Mouse (Mus musculus) spleen, postnatal 10 days (tissue): Measurements from ENCODE around the gene Fam160a2.
"Not testable (repeated sequence)": the region's sequence is repeated elsewhere in the genome, so short reads cannot be mapped to it uniquely, and the experiment has no call there.

Source experiments
- DNase-seq, 2 experiments: peaks; one replicate each; pipeline ENCODE4 v3.0.0; 2021 to 2022; ENCODE audit warnings: low spot score in 2 of 2

Fam160a2 gene

GRCm38 (mm10) chr7:105394606-105395005 lies 5.2 kb downstream of the Fam160a2 start:
- no peak for DNase-seq

- DNase-seq: no peak
These were observed 9.6 kb downstream of the Fam160a2 start for GRCm38 (mm10) chr7:105390236-105390635.

GRCm38 (mm10) chr7:105387696-105388095 lies 12.2 kb downstream of the Fam160a2 start:
- DNase-seq: no peak

- DNase-seq: no peak
These were observed 19.5 kb downstream of the Fam160a2 start for GRCm38 (mm10) chr7:105380329-105380728.

GRCm38 (mm10) chr7:105374866-105375265 lies 25.0 kb downstream of the Fam160a2 start, which contains the start of gene Gm5901:
Gene Gm5901 (plus strand): TSS chr7:105375038.
- DNase-seq: no peak

GRCm38 (mm10) chr7:105373976-105374375 lies 25.9 kb downstream of the Fam160a2 start:
- no peak for DNase-seq

- no peak for DNase-seq
These were observed 26.3 kb downstream of the Fam160a2 start for GRCm38 (mm10) chr7:105373509-105373908.

GRCm38 (mm10) chr7:105372912-105373311 lies 26.9 kb downstream of the Fam160a2 start:
- DNase-seq: no peak

GRCm38 (mm10) chr7:105368521-105368920 lies 31.3 kb downstream of the Fam160a2 start:
- DNase-seq: no peak

- DNase-seq: no peak
These were observed 31.9 kb downstream of the Fam160a2 start, which contains the start of gene Olfr692 for GRCm38 (mm10) chr7:105367930-105368329. Gene Olfr692 (plus strand): TSS chr7:105368230.

- no peak for DNase-seq
These were observed 32.6 kb downstream of the Fam160a2 start for GRCm38 (mm10) chr7:105367268-105367667.

GRCm38 (mm10) chr7:105361713-105362112 lies 38.1 kb downstream of the Fam160a2 start:
- no peak for DNase-seq

GRCm38 (mm10) chr7:105356487-105356886 lies 43.4 kb downstream of the Fam160a2 start:
- DNase-seq: not testable (repeated sequence)

GRCm38 (mm10) chr7:105356064-105356463 lies 43.8 kb downstream of the Fam160a2 start:
- DNase-seq: not testable (repeated sequence)

GRCm38 (mm10) chr7:105342752-105343151 lies 57.1 kb downstream of the Fam160a2 start:
- no peak for DNase-seq

GRCm38 (mm10) chr7:105342170-105342569 lies 57.7 kb downstream of the Fam160a2 start, which contains the start of gene Olfr691:
Gene Olfr691 (minus strand): TSS chr7:105342270.
- DNase-seq: no peak

- DNase-seq: no peak
These were observed 65.8 kb downstream of the Fam160a2 start, which contains the start of gene Olfr690 for GRCm38 (mm10) chr7:105334004-105334403. Gene Olfr690 (minus strand): TSS chr7:105334104.

- no peak for DNase-seq
These were observed 74.6 kb downstream of the Fam160a2 start for GRCm38 (mm10) chr7:105325302-105325701.
